Comparison of ENCODE assay signal across 17 mouse cellular contexts in the genomic region with DNA sequence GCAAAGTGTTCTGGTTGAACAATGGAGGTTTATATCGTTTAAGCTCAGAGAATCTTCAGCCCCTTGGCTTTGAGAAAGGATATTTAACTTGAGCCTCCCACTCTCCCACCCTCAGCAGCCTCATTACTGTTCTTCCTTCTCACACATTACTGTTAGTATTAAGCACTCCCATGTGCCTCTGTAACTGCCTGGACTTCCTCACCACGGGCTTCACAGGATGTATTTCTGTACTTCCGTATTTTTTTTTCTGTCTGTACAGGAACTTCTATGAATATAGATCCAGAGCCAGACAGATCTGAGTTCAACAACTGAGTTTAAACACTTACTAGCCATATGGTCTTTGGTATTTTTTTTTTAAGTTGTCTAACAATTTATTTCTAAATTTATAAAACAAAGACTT. TPM values are rescaled to one million over a fixed set of nuclear protein-coding genes. Genes with fewer than 3 reads are reported as not detected.
A peak's percentile ranks its signal among the peaks of the same experiment; 100 is the strongest.
DNase-seq lines count a peak whose midpoint lies in the region; ATAC-seq and TF ChIP-seq lines count a peak whose summit lies in the region.
"Had no signal": no experiment of that assay in that cellular context is flagged by ENCODE, and none has a peak within 500 bp of the region (broad histone marks: within the 10 kb centered on the region; RNA-seq: fewer than 3 reads in every experiment).

No protein-coding gene starts in this region.

- H3K36me3 ChIP-seq in spleen, adult 2 months (ENCODE audit: control insufficient read depth, insufficient read depth, low read length): no peaks in the 10 kb centered on the region
- H3K36me3 ChIP-seq: forebrain, embryonic 15.5 days; hindbrain, embryonic 13.5 days; midbrain, embryonic 10.5 days had no signal

- intact Hi-C loops in gastrocnemius, adult 2 months (cut with DNase I): no loop called here
- intact Hi-C loops in gastrocnemius, postnatal 36 days (cut with DNase I): no loop called here

- no peaks in the 10 kb centered on the region for H3K27me3 ChIP-seq in spleen, adult 2 months (ENCODE audit: control insufficient read depth, insufficient read depth, low read length)
- H3K27me3 ChIP-seq: forebrain, embryonic 15.5 days; hindbrain, embryonic 13.5 days had no signal

- H3K4me3 ChIP-seq in gastrocnemius, adult 2 months: no peak overlapping the region
- no peak overlapping the region for H3K4me3 ChIP-seq in layer of hippocampus, adult 2 months
- no peak overlapping the region for H3K4me3 ChIP-seq in spleen, adult 2 months (ENCODE audit: extremely low read depth, insufficient read depth, insufficient read length)
- H3K4me3 ChIP-seq: forebrain, embryonic 15.5 days; hindbrain, embryonic 13.5 days; midbrain, embryonic 10.5 days; myocyte had no signal

- peaks cover 11% of the 10 kb centered on the region for H3K4me1 ChIP-seq in spleen, adult 2 months (ENCODE audit: control insufficient read depth, insufficient read depth, insufficient read length)
- H3K4me1 ChIP-seq: forebrain, embryonic 15.5 days; hindbrain, embryonic 13.5 days; midbrain, embryonic 10.5 days had no signal

- no peak for TF ChIP-seq CTCF in gastrocnemius, adult 2 months (IDR thresholded peaks at IDR 0.05)
- TF ChIP-seq CTCF in layer of hippocampus, adult 2 months (conservative IDR thresholded peaks at IDR 0.05): no peak
- no peak for TF ChIP-seq CTCF in spleen, adult 2 months (IDR thresholded peaks at IDR 0.05; ENCODE audit: extremely low read depth, insufficient read depth, insufficient read length, insufficient replicate concordance)

- TF ChIP-seq POLR2A in spleen, adult 2 months (IDR thresholded peaks at IDR 0.05; ENCODE audit: low read depth, low read length): no peak

- ATAC-seq in neutrophil, adult 5-6 weeks (ENCODE audit: extremely low read depth, insufficient number of reproducible peaks, low FRiP score, poor library complexity, severe bottlenecking): peak; percentile 85; the same call in 1 of the 2 replicates
- ATAC-seq: forebrain, embryonic 15.5 days had no signal

- DNase-seq in gastrocnemius, adult 2 months: no peak
- DNase-seq in gastrocnemius, postnatal 36 days: no peak
- DNase-seq in layer of hippocampus, adult 2 months (ENCODE audit: low spot score in 2 of 2): no peak
- DNase-seq in layer of hippocampus, postnatal 25 days (ENCODE audit: extremely low spot score in 1 of 2, low spot score in 1 of 2): no peak
- DNase-seq in spleen, adult 2 months (ENCODE audit: low read depth in 1 of 2, low spot score in 2 of 2): no peak
- DNase-seq in spleen, adult 12 weeks (ENCODE audit: low spot score): no peak
- no peak for DNase-seq in ovary, adult 18-20 months (ENCODE audit: low spot score)
- DNase-seq: adrenal gland, postnatal 14 days; cerebellum, adult 11 months; gastrocnemius, postnatal 10 days; kidney, adult 8-10 months had no signal

- WGBS in spleen, adult 2 months: 5% methylated on average over 3 of the region's 3 CpGs

- peak overlapping the region; percentile 75 for H3K27ac ChIP-seq in gastrocnemius, adult 2 months
- H3K27ac ChIP-seq in layer of hippocampus, adult 2 months: peak overlapping the region; percentile 75
- peak overlapping the region; percentile 22; the same call in 1 of the 2 replicates for H3K27ac ChIP-seq in spleen, adult 2 months (ENCODE audit: insufficient read depth, low read length)
- H3K27ac ChIP-seq: forebrain, embryonic 15.5 days; hindbrain, embryonic 13.5 days; midbrain, embryonic 10.5 days had no signal

RNA-seq across cellular contexts. Expression of a gene that starts 10.5 kb away (rescaled TPM):
- total RNA-seq in gastrocnemius, adult 2 months (2021): not detected
- not detected for total RNA-seq in gastrocnemius, postnatal 36 days (2021)
- not detected for total RNA-seq in layer of hippocampus, adult 2 months (2021)
- total RNA-seq in layer of hippocampus, postnatal 25 days (2021): not detected
- not detected in 2 replicates for polyA plus RNA-seq in spleen, adult 2 months (2012; rRNA removed)
- total RNA-seq in neutrophil, adult 5-6 weeks (2017): not detected in 2 replicates
- polyA plus RNA-seq: forebrain, embryonic 15.5 days; hindbrain, embryonic 13.5 days; midbrain, embryonic 10.5 days had no signal

RNA-seq across cellular contexts. Expression of a gene that starts 41.3 kb away (rescaled TPM):
- under 1 TPM in 1 of 2 experiments, not detected in 1; 0.47 TPM for total RNA-seq in gastrocnemius, adult 2 months (2021)
- total RNA-seq in gastrocnemius, postnatal 36 days (2021): under 1 TPM in 1 of 2 experiments, not detected in 1; 0.41 TPM
- total RNA-seq in layer of hippocampus, adult 2 months (2021): 1 to 10 TPM in 1 of 2 experiments, under 1 TPM in 1; 0.83 to 1.1 TPM
- total RNA-seq in layer of hippocampus, postnatal 25 days (2021): 1 to 10 TPM in 1 of 2 experiments, under 1 TPM in 1; 0.62 to 1.1 TPM
- 2.7 and 3.1 TPM in 2 replicates for polyA plus RNA-seq in spleen, adult 2 months (2012; rRNA removed)
- 1.4 TPM in 1 of 2 replicates, not detected in the other for total RNA-seq in neutrophil, adult 5-6 weeks (2017)

RNA-seq across cellular contexts. Expression of a gene that starts 44.6 kb away (rescaled TPM):
- not detected for total RNA-seq in gastrocnemius, adult 2 months (2021)
- not detected for total RNA-seq in gastrocnemius, postnatal 36 days (2021)
- total RNA-seq in layer of hippocampus, adult 2 months (2021): not detected
- total RNA-seq in layer of hippocampus, postnatal 25 days (2021): not detected
- not detected in 2 replicates for polyA plus RNA-seq in spleen, adult 2 months (2012; rRNA removed)
- total RNA-seq in neutrophil, adult 5-6 weeks (2017): not detected in 2 replicates
- total RNA-seq: adrenal gland, postnatal 14 days; gastrocnemius, postnatal 10 days had no signal
- polyA plus RNA-seq: forebrain, embryonic 15.5 days; hindbrain, embryonic 13.5 days; limb, embryonic 14.5 days; midbrain, embryonic 10.5 days; myocyte had no signal

RNA-seq across cellular contexts. Expression of a gene that starts 52.8 kb away (rescaled TPM):
- 1 to 10 TPM; 2.9 to 7.8 TPM for total RNA-seq in gastrocnemius, adult 2 months (2021)
- total RNA-seq in gastrocnemius, postnatal 36 days (2021): 1 to 10 TPM; 2.4 to 5.2 TPM
- total RNA-seq in layer of hippocampus, adult 2 months (2021): 10 to 100 TPM in 1 of 2 experiments, 1 to 10 TPM in 1; 5.2 to 12.0 TPM
- total RNA-seq in layer of hippocampus, postnatal 25 days (2021): 10 to 100 TPM in 1 of 2 experiments, 1 to 10 TPM in 1; 8.9 to 14.9 TPM
- polyA plus RNA-seq in spleen, adult 2 months (2012; rRNA removed): 26.2 and 28.4 TPM in 2 replicates
- total RNA-seq in neutrophil, adult 5-6 weeks (2017): not detected in 2 replicates
- polyA plus RNA-seq: forebrain, embryonic 15.5 days; hindbrain, embryonic 13.5 days; midbrain, embryonic 10.5 days had no signal

RNA-seq across cellular contexts. Expression of a gene that starts 52.9 kb away (rescaled TPM):
- total RNA-seq in gastrocnemius, adult 2 months (2021): not detected
- total RNA-seq in gastrocnemius, postnatal 36 days (2021): not detected
- not detected for total RNA-seq in layer of hippocampus, adult 2 months (2021)
- total RNA-seq in layer of hippocampus, postnatal 25 days (2021): not detected
- polyA plus RNA-seq in spleen, adult 2 months (2012; rRNA removed): not detected in 2 replicates
- not detected in 2 replicates for total RNA-seq in neutrophil, adult 5-6 weeks (2017)
- total RNA-seq: adrenal gland, postnatal 14 days; gastrocnemius, postnatal 10 days had no signal
- polyA plus RNA-seq: forebrain, embryonic 15.5 days; hindbrain, embryonic 13.5 days; limb, embryonic 14.5 days; midbrain, embryonic 10.5 days; myocyte had no signal

Comparison
In these comparisons a context has a peak if more than half of its experiments do, and no peak if none do; other contexts are left out.
1. H3K27ac ChIP-seq: peak in every context shown above with its lines; median percentile 75 in gastrocnemius, adult 2 months; 75 in layer of hippocampus, adult 2 months; 22 in spleen, adult 2 months.